Mouse (Mus musculus) embryonic facial prominence, embryonic 12.5 days (tissue): ENCODE measurements at regions not wholly inside any gene's neighbourhood (a gene's known extent, or its start where the extent isn't known, plus 50 kb on each side); places are given as distances from the start of the nearest gene placed in this dataset.

ENCODE experiments used
- ATAC-seq: fragments of 200-750 bp; cut with Nextera tagmentation; 2 replicates; pipeline ENCODE4 v1.8.0; 2017; ENCODE audit not compliant: insufficient number of reproducible peaks, insufficient read depth, low FRiP score, low TSS enrichment
- H3K27ac ChIP-seq: fragments of 300-500 bp; sonication (generic); 2 replicates; pipeline ENCODE4 v1.5.1; 2016; ENCODE audit warnings: mild to moderate bottlenecking
- H3K27me3 ChIP-seq: fragments of 300-500 bp; sonication (generic); 2 replicates; pipeline ENCODE4 v1.6.1; 2016; ENCODE audit warnings: mild to moderate bottlenecking, moderate library complexity
- H3K36me3 ChIP-seq: fragments of 300-500 bp; sonication (generic); 2 replicates; pipeline ENCODE4 v1.6.1; 2016; ENCODE audit warnings: mild to moderate bottlenecking
- H3K4me1 ChIP-seq: fragments of 300-500 bp; sonication (generic); 2 replicates; pipeline ENCODE4 v1.6.1; 2016
- H3K4me2 ChIP-seq: fragments of 300-500 bp; sonication (generic); replicated peaks from 2 replicates; pipeline ENCODE4 v1.6.1; 2016; ENCODE audit warnings: mild to moderate bottlenecking, moderate library complexity
- H3K4me3 ChIP-seq: fragments of 300-500 bp; sonication (generic); 2 replicates; pipeline ENCODE4 v1.5.1; 2016; ENCODE audit warnings: mild to moderate bottlenecking
- H3K9ac ChIP-seq: fragments of 300-500 bp; sonication (generic); 2 replicates; pipeline ENCODE4 v1.6.1; 2016; ENCODE audit warnings: mild to moderate bottlenecking, moderate library complexity
- H3K9me3 ChIP-seq: fragments of 300-500 bp; sonication (generic); 2 replicates; pipeline ENCODE4 v1.6.1; 2016; ENCODE audit warnings: mild to moderate bottlenecking, moderate library complexity
- WGBS: fragments of 180-500 bp; shearing (Covaris S2); methylation state at CpG from one replicate; pipeline ENCODE4 v1.1.7; 2016; 5-methylcytosine and 5-hydroxymethylcytosine counted together

DNA sequence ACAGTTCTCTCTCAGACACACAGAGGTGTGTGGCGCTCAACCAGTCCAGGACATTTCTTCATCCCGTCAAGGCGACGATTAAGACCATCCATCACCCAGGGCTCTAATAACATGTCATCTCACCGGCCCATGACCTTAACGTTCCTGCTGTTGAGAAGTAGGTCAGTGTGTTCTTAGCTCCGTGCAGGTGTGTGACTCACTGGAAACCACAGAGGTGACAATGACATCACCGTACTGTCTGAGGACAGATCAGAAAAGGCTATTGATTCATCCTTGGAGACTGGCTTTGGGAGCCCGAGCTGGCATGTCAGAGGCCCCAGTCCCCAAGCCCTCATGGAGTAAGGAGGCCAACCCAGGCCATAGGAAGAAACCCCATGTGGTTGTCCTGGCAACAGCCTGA, 109.3 kb upstream of the Sulf2 start:
- H3K36me3 ChIP-seq: no peaks in the 10 kb centered on the region
- 87% methylated on average over 9 of the region's 9 CpGs for WGBS
- 0 out of 2 replicates have a peak, but pooled peaks cover 2% of the 10 kb centered on the region for H3K27me3 ChIP-seq
- no peak for ATAC-seq
- no peak overlapping the region for H3K4me2 ChIP-seq
- H3K9me3 ChIP-seq: no peaks in the 10 kb centered on the region
- H3K9ac ChIP-seq: no peak overlapping the region
- H3K4me1 ChIP-seq: peaks cover 15% of the 10 kb centered on the region
- no peak overlapping the region for H3K4me3 ChIP-seq
- H3K27ac ChIP-seq: no peak overlapping the region

DNA sequence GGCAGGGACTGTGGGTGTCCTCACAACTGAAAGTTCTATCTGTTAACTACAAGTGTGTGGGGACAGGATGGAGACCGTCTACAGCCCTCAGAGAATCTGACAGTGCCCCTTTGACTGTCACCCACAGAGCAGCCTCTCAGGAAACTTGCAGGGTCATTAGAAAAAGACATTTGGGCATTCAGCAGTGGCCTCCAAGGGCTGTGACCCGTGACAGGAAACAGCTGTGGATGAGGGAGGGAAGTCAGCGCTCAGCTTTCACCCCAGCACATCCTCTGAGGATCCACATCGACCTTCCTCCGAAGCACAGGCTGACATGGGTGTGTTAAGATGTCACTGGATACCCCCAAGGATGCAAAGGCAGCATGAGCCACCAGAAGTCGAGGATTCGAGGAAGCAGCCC, 106.3 kb upstream of the Sulf2 start:
- Histone ChIP-seq H3K9me3 (no peaks in the 10 kb centered on the region), H3K9ac (no peak overlapping the region), H3K4me3 (no peak overlapping the region), H3K27me3 (no peaks in the 10 kb centered on the region), H3K27ac (0 out of 2 replicates have a peak overlapping the region, but pooled peaks have one; percentile 31), H3K4me1 (peaks cover 31% of the 10 kb centered on the region), H3K4me2 (no peak overlapping the region), H3K36me3 (no peaks in the 10 kb centered on the region)
- WGBS: 20% methylated on average over 7 of the region's 7 CpGs
- ATAC-seq: no peak

DNA sequence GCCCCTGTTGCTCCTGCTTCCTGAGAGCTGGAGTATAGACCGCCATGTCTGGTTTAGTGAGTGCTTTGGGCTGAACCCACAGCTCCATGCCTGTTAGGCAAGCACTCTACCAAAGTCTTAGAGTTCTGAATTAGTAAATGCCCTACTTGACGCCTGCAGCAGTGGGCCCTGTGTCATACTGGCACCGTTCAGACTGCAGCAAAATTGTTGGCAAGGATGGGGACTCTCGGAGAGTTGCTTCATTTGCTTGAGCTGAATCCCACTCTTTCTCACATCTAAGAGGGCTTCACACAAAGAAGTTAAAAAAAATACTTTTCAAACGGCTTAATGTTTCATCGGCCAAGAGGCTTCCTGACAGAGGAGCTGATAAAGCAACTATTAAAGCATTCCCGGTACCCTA, 105.6 kb upstream of the Sulf2 start:
- WGBS: 70% methylated on average over 7 of the region's 7 CpGs
- Histone ChIP-seq H3K27me3 (no peaks in the 10 kb centered on the region), H3K27ac (no peak overlapping the region), H3K9ac (no peak overlapping the region), H3K4me1 (peaks cover 33% of the 10 kb centered on the region), H3K4me3 (no peak overlapping the region), H3K9me3 (no peaks in the 10 kb centered on the region), H3K36me3 (no peaks in the 10 kb centered on the region), H3K4me2 (no peak overlapping the region)
- no peak for ATAC-seq

DNA sequence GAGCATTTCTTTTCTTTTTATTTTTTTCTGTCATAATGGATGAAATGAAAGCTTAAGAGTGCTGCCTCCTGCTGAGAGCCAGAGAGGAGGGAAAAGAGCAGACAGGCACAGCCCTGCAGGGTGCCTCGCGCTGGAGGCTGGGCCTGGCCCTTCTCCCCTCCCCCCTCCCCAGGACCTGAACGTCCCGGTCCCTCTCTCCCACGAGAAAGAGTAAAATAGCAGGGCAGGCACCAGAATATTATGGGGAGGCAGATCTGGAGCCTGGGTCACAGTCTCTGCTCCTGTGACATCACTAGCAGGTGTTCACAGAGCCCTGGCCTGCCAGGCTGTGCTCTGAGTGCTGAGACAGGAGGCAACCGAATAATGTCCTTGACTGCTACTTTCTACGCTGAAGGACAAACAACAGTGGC, 103.3 kb upstream of the Sulf2 start:
- no peak for ATAC-seq

DNA sequence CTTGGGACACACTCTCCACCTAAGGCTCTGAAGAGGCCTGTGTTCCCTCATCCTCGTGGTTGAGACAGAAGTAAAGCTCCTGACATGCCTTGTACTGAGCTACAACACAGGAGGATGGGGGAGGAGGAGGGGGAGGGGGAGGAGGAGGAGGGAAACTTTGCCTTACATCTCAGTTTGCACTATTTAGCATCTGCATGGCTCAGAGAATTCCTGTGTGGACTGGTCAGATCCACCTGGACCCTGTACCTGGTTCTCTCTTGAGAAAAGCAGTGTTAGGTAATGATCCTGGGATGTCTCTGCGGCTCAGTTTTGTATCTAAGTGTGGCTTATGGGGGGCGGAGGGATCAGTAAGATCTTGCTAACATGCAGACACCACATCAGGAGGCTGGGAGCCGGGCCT, 102.2 kb upstream of the Sulf2 start:
- WGBS: 55% methylated on average over 4 of the region's 4 CpGs
- no peak for ATAC-seq
- Histone ChIP-seq H3K4me3 (no peak overlapping the region), H3K27ac (0 out of 2 replicates have a peak overlapping the region, but pooled peaks have one; percentile 43), H3K27me3 (no peaks in the 10 kb centered on the region), H3K36me3 (no peaks in the 10 kb centered on the region), H3K9me3 (no peaks in the 10 kb centered on the region), H3K4me2 (no peak overlapping the region), H3K4me1 (peaks cover 42% of the 10 kb centered on the region), H3K9ac (no peak overlapping the region)

More for the DNA sequence above, 103.3 kb upstream of the Sulf2 start:
- no peaks in the 10 kb centered on the region for H3K27me3 ChIP-seq
- H3K27ac ChIP-seq: peak overlapping the region; percentile 24
- no peaks in the 10 kb centered on the region for H3K36me3 ChIP-seq
- WGBS: 9% methylated on average over 7 of the region's 7 CpGs
- 0 out of 2 replicates have a peak overlapping the region, but pooled peaks have one; percentile 5 for H3K4me2 ChIP-seq
- H3K9ac ChIP-seq: no peak overlapping the region
- no peak overlapping the region for H3K4me3 ChIP-seq
- peaks cover 42% of the 10 kb centered on the region for H3K4me1 ChIP-seq
- no peaks in the 10 kb centered on the region for H3K9me3 ChIP-seq

DNA sequence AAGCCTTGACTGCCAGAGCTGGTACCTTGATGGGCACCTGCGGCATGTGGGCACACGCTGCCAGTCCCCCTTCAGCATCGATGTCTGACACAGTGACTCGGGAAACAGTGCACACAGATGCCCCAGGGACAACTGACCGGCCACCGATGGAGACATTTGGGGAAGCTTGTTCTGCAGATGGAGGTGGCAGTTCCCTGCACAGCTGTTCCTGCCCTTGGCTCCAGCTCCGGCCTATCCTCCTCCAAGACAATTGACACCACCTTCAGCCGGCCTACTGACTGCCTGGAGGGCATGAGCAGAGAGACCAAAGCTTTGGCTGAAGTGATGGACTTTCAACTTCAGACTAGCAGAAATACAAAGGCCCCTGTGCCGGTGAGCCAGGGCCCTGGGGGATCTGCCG, 100.7 kb upstream of the Sulf2 start:
- no peak overlapping the region for H3K4me3 ChIP-seq
- WGBS: 64% methylated on average over 10 of the region's 10 CpGs
- H3K4me1 ChIP-seq: peaks cover 33% of the 10 kb centered on the region
- no peaks in the 10 kb centered on the region for H3K27me3 ChIP-seq
- no peaks in the 10 kb centered on the region for H3K36me3 ChIP-seq
- no peaks in the 10 kb centered on the region for H3K9me3 ChIP-seq
- no peak overlapping the region for H3K27ac ChIP-seq
- no peak overlapping the region for H3K4me2 ChIP-seq
- no peak for ATAC-seq
- no peak overlapping the region for H3K9ac ChIP-seq

DNA sequence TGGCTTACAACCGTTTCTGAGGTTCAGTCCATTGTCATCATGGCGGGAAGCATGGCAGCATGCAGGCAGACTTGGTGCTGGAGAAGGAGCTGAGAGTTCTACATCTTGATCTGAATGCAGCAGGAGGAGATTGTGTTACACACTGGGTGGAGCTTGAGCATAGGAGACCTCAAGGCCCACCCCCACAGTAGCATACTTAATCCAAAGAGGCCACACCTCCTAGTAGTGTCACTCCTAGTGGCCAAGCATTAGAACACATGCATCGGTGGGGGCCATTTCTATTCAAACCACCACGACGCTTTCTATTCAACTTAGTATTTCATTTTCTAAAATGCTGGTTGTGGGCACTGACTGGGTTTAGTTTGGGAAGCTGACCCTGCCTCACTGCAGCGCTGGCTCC, 99.1 kb upstream of the Sulf2 start:
- Histone ChIP-seq H3K27me3 (no peaks in the 10 kb centered on the region), H3K36me3 (no peaks in the 10 kb centered on the region), H3K27ac (no peak overlapping the region), H3K4me1 (peaks cover 36% of the 10 kb centered on the region), H3K9me3 (no peaks in the 10 kb centered on the region), H3K4me2 (no peak overlapping the region), H3K4me3 (no peak overlapping the region), H3K9ac (no peak overlapping the region)
- 87% methylated on average over 6 of the region's 6 CpGs for WGBS
- no peak for ATAC-seq

DNA sequence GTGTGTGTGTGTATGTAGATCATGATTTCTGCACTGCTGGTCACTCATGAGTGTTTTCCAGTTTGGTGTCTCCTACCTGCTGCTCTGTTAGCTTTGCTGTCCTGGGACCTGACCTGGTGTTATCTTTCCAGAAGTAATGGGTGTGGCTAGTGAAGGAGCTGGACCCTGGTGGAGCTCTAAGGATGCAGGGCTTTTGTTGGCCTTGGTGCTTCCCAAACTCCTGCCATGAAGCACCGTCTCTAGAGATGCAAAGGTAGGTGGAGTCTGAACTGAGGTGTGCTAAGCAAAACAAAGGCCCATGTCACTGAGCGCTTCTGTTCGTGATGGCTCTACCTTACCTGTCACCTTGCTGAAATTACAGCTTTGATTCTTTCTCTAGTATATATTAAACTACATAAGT, 96.6 kb upstream of the Sulf2 start:
- Histone ChIP-seq H3K4me1 (peaks cover 22% of the 10 kb centered on the region), H3K9me3 (no peaks in the 10 kb centered on the region), H3K27me3 (no peaks in the 10 kb centered on the region), H3K27ac (0 out of 2 replicates have a peak overlapping the region, but pooled peaks have one; percentile 36), H3K36me3 (no peaks in the 10 kb centered on the region), H3K9ac (no peak overlapping the region), H3K4me3 (no peak overlapping the region), H3K4me2 (no peak overlapping the region)
- ATAC-seq: no peak
- 84% methylated on average over 3 of the region's 3 CpGs for WGBS

DNA sequence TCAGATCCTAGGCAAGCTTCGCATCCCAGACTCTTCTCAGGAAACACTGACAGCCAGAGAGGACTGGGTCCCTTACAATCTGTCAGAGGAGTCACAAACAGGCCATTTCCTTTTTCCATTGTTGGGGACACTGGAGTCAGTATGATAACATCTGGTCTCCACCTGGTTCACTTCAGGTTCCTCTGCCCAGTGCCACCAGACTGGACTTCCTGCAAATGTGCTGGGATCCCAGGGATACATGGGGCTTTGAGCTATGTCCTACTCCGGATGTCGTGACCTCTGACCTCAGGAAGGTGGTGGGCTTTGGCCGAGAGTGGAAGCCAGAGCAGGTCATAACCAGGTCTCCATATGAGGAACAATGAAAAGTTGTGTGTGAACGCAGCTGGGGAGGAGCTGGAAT, 96.0 kb upstream of the Sulf2 start:
- ATAC-seq: no peak
- Histone ChIP-seq H3K4me1 (peaks cover 24% of the 10 kb centered on the region), H3K4me2 (no peak overlapping the region), H3K36me3 (no peaks in the 10 kb centered on the region), H3K9me3 (no peaks in the 10 kb centered on the region), H3K27me3 (no peaks in the 10 kb centered on the region), H3K27ac (0 out of 2 replicates have a peak overlapping the region, but pooled peaks have one; percentile 36), H3K4me3 (no peak overlapping the region), H3K9ac (no peak overlapping the region)
- WGBS: 33% methylated on average over 5 of the region's 5 CpGs

DNA sequence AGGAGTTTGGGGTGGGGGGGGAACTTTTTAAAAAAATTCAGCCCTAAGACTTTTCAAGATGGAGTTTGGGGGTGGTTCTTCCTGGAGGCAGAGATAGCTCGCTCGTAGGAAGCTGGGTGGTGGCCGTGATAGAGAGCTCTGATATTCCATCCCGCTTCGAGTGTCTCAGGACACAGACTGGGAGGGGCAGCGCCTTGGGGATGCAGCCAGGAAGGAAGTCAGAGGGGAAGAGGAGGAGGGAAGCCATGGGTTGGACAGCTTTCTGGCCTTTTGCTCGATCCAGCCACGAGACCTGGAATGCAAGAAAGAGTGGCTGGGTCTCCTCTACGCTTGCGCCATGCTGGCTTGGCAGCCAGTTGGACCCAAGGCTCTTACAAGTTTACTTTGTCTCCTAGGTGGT, 95.1 kb upstream of the Sulf2 start:
- Histone ChIP-seq H3K9me3 (no peaks in the 10 kb centered on the region), H3K4me3 (no peak overlapping the region), H3K4me2 (no peak overlapping the region), H3K27ac (0 out of 2 replicates have a peak overlapping the region, but pooled peaks have one; percentile 4), H3K36me3 (no peaks in the 10 kb centered on the region), H3K4me1 (peaks cover 22% of the 10 kb centered on the region), H3K27me3 (no peaks in the 10 kb centered on the region), H3K9ac (no peak overlapping the region)
- WGBS: 82% methylated on average over 10 of the region's 10 CpGs
- no peak for ATAC-seq

DNA sequence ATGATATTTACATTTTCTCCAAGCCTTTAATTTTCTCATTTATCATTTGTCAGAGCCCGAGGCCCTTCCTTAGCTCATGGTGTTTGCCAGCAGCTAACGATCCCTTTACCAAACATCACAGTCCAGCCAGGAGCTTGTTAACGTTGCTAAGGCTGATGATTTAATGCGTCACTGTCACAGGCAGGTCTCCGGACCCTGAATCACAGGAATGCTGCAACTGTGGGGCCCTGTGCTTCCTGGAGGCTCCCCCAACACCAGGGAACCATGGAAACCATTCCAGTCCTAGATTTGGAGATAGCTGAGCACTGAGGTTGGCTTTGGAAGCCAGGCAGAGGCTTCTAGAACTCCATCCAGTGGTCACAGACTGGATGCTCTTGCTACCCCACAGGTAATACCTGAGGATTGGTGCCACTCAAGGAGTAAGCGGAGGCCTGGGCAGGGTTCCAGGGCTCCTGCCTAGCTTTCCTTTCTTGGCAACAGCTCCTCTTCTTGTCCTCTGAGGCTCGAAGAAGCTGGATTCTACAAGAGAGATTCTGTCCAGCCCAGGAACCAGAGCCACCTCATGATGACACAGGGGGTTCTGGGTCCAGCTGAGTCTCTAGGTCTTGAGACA, 94.0 kb upstream of the Sulf2 start:
- Histone ChIP-seq H3K27me3 (no peaks in the 10 kb centered on the region), H3K4me2 (no peak overlapping the region), H3K9me3 (no peaks in the 10 kb centered on the region), H3K27ac (0 out of 2 replicates have a peak overlapping the region, but pooled peaks have one; percentile 11), H3K36me3 (no peaks in the 10 kb centered on the region), H3K4me1 (peaks cover 21% of the 10 kb centered on the region), H3K4me3 (no peak overlapping the region), H3K9ac (no peak overlapping the region)
- ATAC-seq: no peak
- WGBS: 39% methylated on average over 7 of the region's 7 CpGs

DNA sequence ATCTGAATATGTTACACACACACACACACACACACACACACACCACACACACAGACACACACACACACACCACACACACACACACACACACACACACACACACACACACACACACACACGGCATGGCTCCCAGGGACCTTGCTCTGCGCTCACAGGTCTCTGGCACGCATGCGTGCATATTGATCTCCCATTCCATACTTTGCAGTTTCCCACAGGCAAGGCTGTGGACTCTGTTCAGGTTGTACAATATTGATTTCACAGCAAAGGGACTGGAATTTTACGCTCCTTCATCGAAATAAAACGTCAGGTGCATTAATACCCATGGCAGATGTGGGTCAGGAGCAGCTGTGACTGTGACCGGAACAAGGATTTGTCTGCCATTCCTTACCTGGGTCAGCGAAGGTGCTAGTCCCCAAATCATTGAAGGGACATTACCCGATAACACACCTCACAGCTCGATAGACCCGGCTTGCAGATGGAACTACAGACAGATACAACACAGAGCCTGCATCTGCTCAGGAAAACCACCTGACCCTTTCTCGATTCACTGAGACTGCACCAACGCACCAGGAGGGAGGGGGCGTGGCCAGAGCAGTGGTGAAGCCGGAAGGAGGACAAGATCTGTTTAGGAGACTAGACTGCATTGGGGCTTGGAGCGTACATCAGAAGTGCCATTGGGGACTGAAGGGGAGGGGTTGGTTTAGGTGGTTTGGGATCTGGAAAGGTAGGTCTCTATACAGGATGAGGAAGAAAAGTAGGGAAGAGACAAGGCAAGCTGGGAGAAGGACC, 91.1 kb upstream of the Sulf2 start:
- H3K9ac ChIP-seq: no peak overlapping the region
- H3K27me3 ChIP-seq: no peaks in the 10 kb centered on the region
- H3K4me1 ChIP-seq: peaks cover 21% of the 10 kb centered on the region
- no peaks in the 10 kb centered on the region for H3K9me3 ChIP-seq
- H3K4me2 ChIP-seq: no peak overlapping the region
- H3K27ac ChIP-seq: no peak overlapping the region
- no peak overlapping the region for H3K4me3 ChIP-seq
- no peaks in the 10 kb centered on the region for H3K36me3 ChIP-seq
- no peak for ATAC-seq
- WGBS: 73% methylated on average over 17 of the region's 17 CpGs
